Mouse (Mus musculus): ENCODE results near the gene Usp53.

The Usp53 gene

GRCm38 (mm10) chr3:122984249-122985182 lies at the start of gene Usp53:
Gene Usp53 (minus strand): TSS chr3:122984510.
- DNase-seq = peak; percentile 93

GRCm38 (mm10) chr3:123033804-123034203 lies 49.5 kb upstream of the Usp53 start:
- no peak for DNase-seq

GRCm38 (mm10) chr3:123025634-123026033 lies 41.3 kb upstream of the Usp53 start:
- no peak for DNase-seq

GRCm38 (mm10) chr3:123024496-123025234 lies 40.4 kb upstream of the Usp53 start:
- DNase-seq = no peak

- DNase-seq = no peak
Observed at GRCm38 (mm10) chr3:123018792-123019191, 34.5 kb upstream of the Usp53 start.

GRCm38 (mm10) chr3:123013476-123013875 lies 29.2 kb upstream of the Usp53 start:
- no peak for DNase-seq

GRCm38 (mm10) chr3:123009417-123009816 lies 25.1 kb upstream of the Usp53 start:
- DNase-seq = no peak

GRCm38 (mm10) chr3:123007386-123007785 lies 23.1 kb upstream of the Usp53 start:
- no peak for DNase-seq

GRCm38 (mm10) chr3:123001053-123001452 lies 16.7 kb upstream of the Usp53 start:
- no peak for DNase-seq

- DNase-seq = no peak
Observed at GRCm38 (mm10) chr3:122998511-122998910, 14.2 kb upstream of the Usp53 start.

GRCm38 (mm10) chr3:122996968-122997367 lies 12.7 kb upstream of the Usp53 start:
- no peak for DNase-seq

GRCm38 (mm10) chr3:122986906-122987305 lies 2.6 kb upstream of the Usp53 start:
- DNase-seq = no peak

GRCm38 (mm10) chr3:122986386-122986785 lies 2.1 kb upstream of the Usp53 start:
- DNase-seq = no peak

- peak; percentile 14 for DNase-seq
Observed at GRCm38 (mm10) chr3:122985183-122985944, 1.1 kb upstream of the Usp53 start.

- DNase-seq = no peak
Observed at GRCm38 (mm10) chr3:122983849-122984248, 461 bp downstream of the Usp53 start.

- no peak for DNase-seq
Observed at GRCm38 (mm10) chr3:122975964-122976363, 8.3 kb downstream of the Usp53 start.

GRCm38 (mm10) chr3:122975363-122975762 lies 8.9 kb downstream of the Usp53 start:
- DNase-seq = no peak

- DNase-seq = no peak
Observed at GRCm38 (mm10) chr3:122974833-122975232, 9.5 kb downstream of the Usp53 start.

GRCm38 (mm10) chr3:122972126-122972822 lies 12.0 kb downstream of the Usp53 start:
- no peak for DNase-seq

- DNase-seq = no peak
Observed at GRCm38 (mm10) chr3:122968391-122968790, 15.9 kb downstream of the Usp53 start.

- no peak for DNase-seq
Observed at GRCm38 (mm10) chr3:122964301-122964700, 20.0 kb downstream of the Usp53 start.

- no peak for DNase-seq
Observed at GRCm38 (mm10) chr3:122950129-122950528, 34.2 kb downstream of the Usp53 start.

All from cerebellum, adult 8-10 months (tissue).